Mouse (Mus musculus) kidney, adult 8-10 months (tissue): ENCODE data around the gene Gpr108.

Experiments
- DNase-seq, 2 experiments: peaks; one replicate each; pipeline ENCODE4 v3.0.0; 2022

The Gpr108 gene

GRCm38 (mm10) chr17:57267556-57268126 is 19.4 kb upstream of the Gpr108 start:
- DNase-seq = no peak

GRCm38 (mm10) chr17:57264972-57265945 is 17.0 kb upstream of the Gpr108 start:
- peak; percentile 93 for DNase-seq

DNA sequence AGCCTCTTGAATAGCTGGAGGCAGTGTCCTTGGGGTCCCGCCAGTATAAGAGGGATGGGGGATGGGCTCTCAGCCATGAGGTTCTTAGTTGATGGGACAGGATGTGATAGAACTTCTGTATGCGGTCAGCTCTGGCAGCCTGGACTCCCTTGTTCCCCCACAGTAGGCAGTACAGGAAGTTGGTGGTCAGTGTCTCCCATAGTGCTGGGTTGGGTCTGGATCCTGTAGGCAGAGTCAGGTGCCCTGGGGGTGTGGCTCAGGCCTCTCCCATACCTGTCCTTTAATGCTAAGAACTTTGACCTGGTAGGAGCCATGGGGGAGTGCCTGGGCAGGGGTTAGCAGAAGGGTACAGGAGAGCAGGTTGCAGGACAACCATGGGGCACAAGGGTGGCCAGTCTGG is 15.9 kb upstream of the Gpr108 start:
- DNase-seq = no peak

GRCm38 (mm10) chr17:57262901-57263550 is 14.8 kb upstream of the Gpr108 start:
- DNase-seq = no peak

- no peak for DNase-seq
Observed at GRCm38 (mm10) chr17:57261796-57262195, 13.6 kb upstream of the Gpr108 start.

GRCm38 (mm10) chr17:57261286-57261685 is 13.0 kb upstream of the Gpr108 start:
- DNase-seq = no peak

DNA sequence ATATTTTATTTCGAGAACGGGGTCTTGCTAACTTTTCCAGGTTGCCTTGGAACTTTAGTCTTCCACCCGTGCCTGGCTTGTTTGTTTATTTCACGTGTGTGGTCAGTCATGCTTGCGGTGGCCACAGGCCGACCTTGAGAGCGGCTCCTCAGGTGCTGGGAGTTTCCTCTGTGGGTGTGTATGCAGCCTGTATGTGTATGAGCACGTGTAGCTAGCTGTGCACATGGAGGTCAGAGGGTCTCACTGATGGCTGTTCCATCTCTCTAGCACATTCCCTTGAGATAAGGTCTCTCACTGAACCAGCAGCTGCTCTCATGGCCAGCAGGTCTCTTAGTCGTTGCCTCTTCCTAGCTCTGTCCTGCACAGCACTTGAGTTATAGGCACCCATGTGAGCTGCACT is 12.1 kb upstream of the Gpr108 start:
- DNase-seq = no peak

DNA sequence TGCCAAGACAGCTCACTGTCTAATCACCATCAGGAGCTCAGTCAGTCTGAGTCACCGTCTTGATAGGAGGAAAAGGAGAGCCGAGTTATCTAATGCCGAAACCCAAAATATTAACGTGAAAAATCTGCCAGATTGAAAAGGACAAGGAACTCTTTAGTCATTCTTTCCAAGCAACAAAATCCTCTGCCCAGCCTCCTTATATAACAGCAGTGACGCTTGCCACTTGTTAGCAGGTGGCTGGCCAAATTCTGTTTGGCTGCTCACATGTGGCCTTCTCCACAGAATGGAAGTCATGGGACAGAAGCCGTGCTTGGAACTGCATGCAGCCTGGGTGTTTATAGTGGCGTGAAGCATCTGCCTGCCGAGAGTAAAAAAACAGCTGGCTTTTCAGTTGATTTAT is 11.5 kb upstream of the Gpr108 start:
- no peak for DNase-seq

GRCm38 (mm10) chr17:57258191-57258590 is 9.9 kb upstream of the Gpr108 start:
- DNase-seq = no peak

- DNase-seq = no peak
Observed at GRCm38 (mm10) chr17:57256921-57257485, 8.8 kb upstream of the Gpr108 start.

DNA sequence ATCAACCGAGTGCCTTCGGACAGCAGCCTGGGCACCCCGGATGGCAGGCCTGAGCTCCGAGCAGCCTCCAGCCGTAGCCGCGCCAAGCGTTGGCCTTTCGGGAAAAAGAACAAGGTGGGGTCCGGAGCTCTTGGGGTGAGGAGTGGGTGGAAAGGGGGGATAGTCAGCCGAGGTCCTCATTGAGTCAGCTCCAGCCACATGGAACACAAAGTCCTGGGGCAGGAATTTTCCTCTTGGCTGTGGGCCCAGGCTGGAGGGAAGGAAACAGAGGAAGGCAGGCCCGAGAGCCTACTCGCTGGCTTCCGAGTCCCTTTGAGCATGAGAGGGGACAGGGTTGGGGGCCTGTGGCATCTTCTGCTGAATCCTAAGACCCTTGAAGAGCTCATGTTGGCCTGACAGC is 7.1 kb upstream of the Gpr108 start:
- peak in 1 of 2 experiments; percentile 47 for DNase-seq

- no peak for DNase-seq
Observed at GRCm38 (mm10) chr17:57253306-57253705, 5.1 kb upstream of the Gpr108 start.

- DNase-seq = no peak
Observed at GRCm38 (mm10) chr17:57251431-57251830, 3.2 kb upstream of the Gpr108 start.

DNA sequence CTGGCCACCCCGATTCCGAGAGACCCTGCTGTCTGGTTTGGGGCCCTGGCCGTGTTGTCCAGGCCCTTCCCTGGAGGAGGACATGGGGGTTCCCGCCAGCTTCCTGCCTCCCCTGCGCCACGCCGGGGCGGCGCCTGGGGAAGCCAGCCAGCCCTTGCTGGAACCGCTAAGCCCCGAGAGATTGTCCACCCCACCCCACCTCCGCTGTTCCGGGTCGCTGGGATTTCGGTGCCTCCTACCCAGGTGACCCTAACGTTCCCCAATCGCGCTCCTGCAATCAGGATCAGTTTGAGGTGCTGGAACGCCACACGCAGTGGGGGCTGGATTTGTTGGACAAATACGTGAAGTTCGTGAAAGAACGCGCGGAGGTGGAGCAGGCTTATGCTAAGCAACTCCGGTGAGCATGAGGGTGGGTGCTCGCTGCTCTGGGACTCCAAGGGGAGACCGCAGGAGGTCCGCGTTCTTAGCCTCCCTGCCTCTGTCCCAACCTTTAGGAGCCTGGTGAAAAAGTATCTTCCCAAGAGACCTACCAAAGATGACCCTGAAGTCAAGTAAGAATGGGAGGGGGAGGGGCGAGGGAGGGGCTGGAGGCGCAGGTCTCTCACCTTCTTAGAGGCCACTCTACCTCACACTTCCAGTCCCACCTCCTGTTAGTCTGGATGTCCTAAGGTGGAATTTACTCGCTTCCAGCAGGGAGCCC is 2.4 kb upstream of the Gpr108 start:
- peak; percentile 48 to 57 for DNase-seq

- peak; percentile 94 to 98 for DNase-seq
Observed at GRCm38 (mm10) chr17:57249186-57250181, 1.2 kb upstream of the Gpr108 start, which contains the start of gene Trip10. TSS of gene Trip10 (plus strand) at chr17:57249455.

DNA sequence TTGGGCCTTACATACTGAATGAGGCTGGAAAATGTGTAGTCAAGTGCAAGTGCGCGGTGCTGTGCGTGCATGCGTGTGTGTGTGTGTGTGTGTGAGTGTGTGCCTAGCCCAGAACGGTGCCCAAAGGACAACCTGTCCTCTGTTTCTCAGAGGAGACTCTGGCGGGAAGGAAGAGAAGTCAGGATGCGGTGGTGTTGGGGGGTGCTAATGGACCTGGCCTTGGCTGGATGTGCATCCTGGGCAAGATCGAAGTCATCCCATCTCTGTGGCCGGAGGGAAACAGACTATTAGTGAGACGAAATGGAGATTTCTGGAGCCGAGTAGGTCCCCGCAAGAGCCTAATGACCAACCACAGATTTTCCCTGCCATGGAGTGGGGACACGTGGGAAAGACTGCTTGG is 525 bp upstream of the Gpr108 start:
- DNase-seq = peak in 1 of 2 experiments; percentile 34

GRCm38 (mm10) chr17:57247393-57248200 is 649 bp downstream of the Gpr108 start:
- peak; percentile 96 to 99 for DNase-seq

DNA sequence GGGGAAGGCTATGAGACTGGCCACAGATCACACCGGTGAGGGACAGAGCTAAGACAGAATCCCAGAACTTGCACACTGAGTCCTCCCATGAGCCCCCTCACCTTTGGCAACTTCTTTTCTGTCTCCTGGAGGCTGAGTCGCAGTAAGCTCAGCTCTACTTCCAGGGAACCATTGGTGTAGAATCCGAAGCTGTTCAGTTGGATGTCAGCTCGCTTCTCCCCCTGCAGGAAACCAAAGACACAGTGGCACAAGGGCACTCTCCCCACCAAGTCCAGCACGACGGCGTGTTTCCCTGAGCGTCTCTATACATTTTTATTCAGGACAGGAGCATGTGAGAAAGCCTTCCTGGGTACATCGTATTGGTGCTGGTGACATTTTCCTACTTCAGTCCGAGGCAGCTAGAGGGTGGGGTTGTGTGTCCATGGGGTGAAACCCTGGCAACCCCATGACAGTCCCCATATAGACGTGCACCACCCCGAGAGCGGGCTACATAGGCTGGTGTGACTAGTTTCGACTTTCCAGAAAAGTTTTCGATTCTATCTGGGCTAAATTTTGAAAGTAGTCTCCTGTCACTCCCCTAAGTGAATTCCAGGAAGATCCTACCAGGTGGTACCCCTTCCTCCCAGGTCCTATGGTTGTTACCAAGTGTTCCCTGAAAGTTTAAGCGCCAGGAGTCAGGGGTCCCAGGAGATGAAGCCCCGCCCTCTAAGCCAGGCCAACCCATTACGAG is 1.4 kb downstream of the Gpr108 start:
- no peak for DNase-seq

DNA sequence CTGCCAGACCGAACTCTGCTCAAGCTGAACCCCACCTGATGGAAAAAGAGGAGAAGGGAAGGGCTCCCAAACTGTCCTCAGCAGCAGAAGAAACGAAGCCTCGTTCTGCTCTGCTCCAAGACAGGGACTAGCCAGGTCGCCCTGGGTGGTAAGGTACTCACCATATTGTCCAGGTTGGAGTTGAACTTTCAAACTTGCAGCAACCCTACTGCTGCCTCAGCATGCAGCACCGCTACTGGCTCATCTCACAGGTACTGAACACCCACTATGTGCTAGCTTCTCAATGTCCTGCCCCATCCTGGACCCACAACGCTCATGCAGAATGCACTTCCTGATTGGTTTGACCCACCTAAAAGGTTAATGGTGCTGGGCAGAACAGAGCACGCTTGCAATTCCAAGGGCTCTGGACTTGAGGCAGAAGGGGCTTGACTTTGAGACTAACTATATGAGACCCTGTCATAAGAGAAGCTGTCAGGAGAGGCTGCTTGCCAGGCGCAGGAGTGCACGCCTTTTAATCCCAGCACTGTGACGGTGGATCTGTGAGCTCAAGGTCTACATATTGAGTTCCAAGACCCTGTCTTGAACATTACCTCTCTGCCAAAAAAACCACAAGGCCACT is 2.8 kb downstream of the Gpr108 start:
- no peak for DNase-seq
